Mouse (Mus musculus) hindbrain, embryonic 14.5 days (tissue): Measurements from ENCODE around the gene Dock2. TPM values are rescaled to one million over a fixed set of nuclear protein-coding genes. Genes with fewer than 3 reads are reported as not detected.

Experiments
- ATAC-seq: fragments of 200-750 bp; cut with Nextera tagmentation; 2 replicates; pipeline ENCODE4 v1.8.0; 2017; ENCODE audit warnings: moderate number of reproducible peaks, mild to moderate bottlenecking, moderate TSS enrichment, moderate library complexity; ENCODE audit not compliant: low FRiP score
- DNase-seq: peaks from one replicate; pipeline ENCODE4 v3.0.0-alpha.2; 2015; ENCODE audit warnings: low spot score
- H3K27ac ChIP-seq: fragments of 300-500 bp; sonication (generic); 2 replicates; pipeline ENCODE4 v1.5.1; 2014; ENCODE audit warnings: mild to moderate bottlenecking, moderate library complexity
- H3K27me3 ChIP-seq: fragments of 300-500 bp; sonication (generic); 2 replicates; pipeline ENCODE4 v1.6.1; 2014; ENCODE audit warnings: mild to moderate bottlenecking, low read length, mixed read lengths; ENCODE audit not compliant: control insufficient read depth, insufficient read depth
- H3K36me3 ChIP-seq: fragments of 300-500 bp; sonication (generic); replicated peaks from 2 replicates; pipeline ENCODE4 v1.6.1; 2014; ENCODE audit not compliant: control insufficient read depth, insufficient read depth
- H3K4me1 ChIP-seq: fragments of 300-500 bp; sonication (generic); replicated peaks from 2 replicates; pipeline ENCODE4 v1.6.1; 2014; ENCODE audit warnings: antibody characterized with exemption, low read length, mixed read lengths; ENCODE audit not compliant: control insufficient read depth, insufficient read depth
- H3K4me2 ChIP-seq: fragments of 300-500 bp; sonication (generic); replicated peaks from 2 replicates; pipeline ENCODE4 v1.6.1; 2014; ENCODE audit warnings: mild to moderate bottlenecking, moderate library complexity
- H3K4me3 ChIP-seq: fragments of 300-500 bp; sonication (generic); replicated peaks from 2 replicates; pipeline ENCODE4 v1.5.1; 2014; ENCODE audit warnings: mild to moderate bottlenecking, low read length
- H3K9ac ChIP-seq: fragments of 300-500 bp; sonication (generic); 2 replicates; pipeline ENCODE4 v1.6.1; 2014
- H3K9me3 ChIP-seq: fragments of 300-500 bp; sonication (generic); 2 replicates; pipeline ENCODE4 v1.6.1; 2016; ENCODE audit warnings: low read length; ENCODE audit not compliant: control insufficient read depth
- WGBS: fragments of 180-500 bp; shearing (Covaris S2); extraction: QIAGEN DNeasy Blood & Tissue Kit; methylation state at CpG from one replicate; pipeline ENCODE4 v1.1.7; 2014; 5-methylcytosine and 5-hydroxymethylcytosine counted together
- polyA plus RNA-seq: library from polyadenylated mRNA; unstranded; fragments of >200 nt; fragmentation: Nextera tagmentation; extraction: Ambion mirVana; gene quantifications from 2 replicates; pipeline ENCODE4 v1.2.1, GENCODE M21; 2014

The Dock2 gene
- polyA plus RNA-seq, 1 experiment from 2014 or later: 0.84 TPM

DNA sequence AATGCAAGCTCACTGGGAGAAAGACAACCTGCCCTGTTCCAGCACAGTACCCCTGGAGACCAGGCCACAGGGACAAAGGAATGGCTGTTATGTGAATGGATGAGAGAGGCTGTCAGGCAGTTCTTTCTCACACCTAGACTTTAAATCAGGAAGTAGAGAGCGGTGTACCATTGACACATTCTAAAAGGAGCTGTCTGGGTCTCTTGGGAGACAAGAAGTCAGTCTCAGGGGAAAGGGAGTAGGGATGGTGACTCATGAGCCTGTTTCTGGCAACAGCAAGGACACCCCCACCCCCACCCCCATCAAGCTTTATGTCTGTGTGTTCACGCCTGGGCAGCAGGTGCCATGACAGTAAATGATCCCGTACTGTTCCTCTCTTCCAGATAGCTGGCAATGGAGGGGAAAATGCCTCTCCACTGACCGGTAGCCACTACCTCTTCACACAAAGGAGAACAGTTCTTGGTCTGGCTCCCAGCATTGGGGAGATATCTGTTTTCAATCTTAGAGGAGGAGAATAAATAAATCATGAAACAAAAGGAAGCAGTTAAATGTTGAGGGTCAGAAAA is 439.9 kb downstream of the Dock2 start:
- WGBS: 46% methylated on average over 4 of the region's 4 CpGs

GRCm38 (mm10) chr11:34339693-34340092 is 444.0 kb downstream of the Dock2 start:
- no peak for ATAC-seq

More for the DNA sequence above, 439.9 kb downstream of the Dock2 start:
- Histone ChIP-seq H3K4me3 (no peak overlapping the region), H3K9me3 (no peaks in the 10 kb centered on the region), H3K9ac (no peak overlapping the region), H3K36me3 (no peaks in the 10 kb centered on the region), H3K4me1 (peaks cover 27% of the 10 kb centered on the region), H3K4me2 (no peak overlapping the region), H3K27ac (peak overlapping the region; percentile 68), H3K27me3 (no peaks in the 10 kb centered on the region)
- DNase-seq: no peak
- no peak for ATAC-seq

GRCm38 (mm10) chr11:34337907-34338306 is 445.8 kb downstream of the Dock2 start:
- Histone ChIP-seq H3K9me3 (no peaks in the 10 kb centered on the region), H3K27me3 (no peaks in the 10 kb centered on the region), H3K4me1 (peaks cover 6% of the 10 kb centered on the region; the same call in 1 of the 2 replicates), H3K9ac (no peak overlapping the region), H3K4me3 (no peak overlapping the region), H3K27ac (no peak overlapping the region), H3K36me3 (no peaks in the 10 kb centered on the region), H3K4me2 (no peak overlapping the region)
- WGBS: 71% methylated on average over 1 of the region's 1 CpGs
- DNase-seq (no peak), ATAC-seq (no peak)

More at GRCm38 (mm10) chr11:34339693-34340092, 444.0 kb downstream of the Dock2 start:
- no peak for DNase-seq
- H3K27me3 ChIP-seq: no peaks in the 10 kb centered on the region
- H3K9ac ChIP-seq: no peak overlapping the region
- no peak overlapping the region for H3K4me2 ChIP-seq
- no peaks in the 10 kb centered on the region for H3K9me3 ChIP-seq
- peaks cover 19% of the 10 kb centered on the region for H3K4me1 ChIP-seq
- WGBS: 82% methylated on average over 5 of the region's 5 CpGs
- no peak overlapping the region for H3K4me3 ChIP-seq
- H3K36me3 ChIP-seq: no peaks in the 10 kb centered on the region
- no peak overlapping the region for H3K27ac ChIP-seq

GRCm38 (mm10) chr11:34332344-34333031 is 451.2 kb downstream of the Dock2 start:
- Histone ChIP-seq H3K36me3 (no peaks in the 10 kb centered on the region), H3K27me3 (no peaks in the 10 kb centered on the region), H3K4me3 (no peak overlapping the region), H3K27ac (no peak overlapping the region), H3K9ac (no peak overlapping the region), H3K9me3 (no peaks in the 10 kb centered on the region), H3K4me1 (no peaks in the 10 kb centered on the region), H3K4me2 (no peak overlapping the region)
- 57% methylated on average over 7 of the region's 7 CpGs for WGBS
- DNase-seq (no peak), ATAC-seq (no peak)

- no peaks in the 10 kb centered on the region for H3K9me3 ChIP-seq
- H3K36me3 ChIP-seq: no peaks in the 10 kb centered on the region
Measured at GRCm38 (mm10) chr11:34323664-34324063, 460.0 kb downstream of the Dock2 start.

GRCm38 (mm10) chr11:34319282-34319681 is 464.4 kb downstream of the Dock2 start:
- Histone ChIP-seq H3K36me3 (no peaks in the 10 kb centered on the region), H3K9ac (no peak overlapping the region), H3K27ac (no peak overlapping the region), H3K4me3 (no peak overlapping the region), H3K4me2 (no peak overlapping the region), H3K4me1 (peaks cover 25% of the 10 kb centered on the region), H3K9me3 (no peaks in the 10 kb centered on the region), H3K27me3 (no peaks in the 10 kb centered on the region)
- DNase-seq (no peak), ATAC-seq (no peak)
- WGBS: 93% methylated on average over 1 of the region's 1 CpGs

More at GRCm38 (mm10) chr11:34323664-34324063, 460.0 kb downstream of the Dock2 start:
- DNase-seq: no peak
- Histone ChIP-seq H3K27me3 (no peaks in the 10 kb centered on the region), H3K4me3 (no peak overlapping the region), H3K9ac (no peak overlapping the region), H3K4me2 (no peak overlapping the region), H3K27ac (no peak overlapping the region), H3K4me1 (no peaks in the 10 kb centered on the region)
- no peak for ATAC-seq
- WGBS: 81% methylated on average over 8 of the region's 8 CpGs

GRCm38 (mm10) chr11:34317001-34317400 is 466.7 kb downstream of the Dock2 start:
- no peaks in the 10 kb centered on the region for H3K9me3 ChIP-seq
- no peaks in the 10 kb centered on the region for H3K36me3 ChIP-seq
- no peak for DNase-seq
- H3K27ac ChIP-seq: peak overlapping the region; percentile 16; the same call in 1 of the 2 replicates
- H3K4me2 ChIP-seq: peak overlapping the region; percentile 52
- 57% methylated on average over 8 of the region's 8 CpGs for WGBS
- peak overlapping the region; percentile 37 for H3K4me3 ChIP-seq
- H3K9ac ChIP-seq: peak overlapping the region; percentile 25; the same call in 1 of the 2 replicates
- peaks cover 25% of the 10 kb centered on the region for H3K4me1 ChIP-seq
- ATAC-seq: no peak
- no peaks in the 10 kb centered on the region for H3K27me3 ChIP-seq

DNA sequence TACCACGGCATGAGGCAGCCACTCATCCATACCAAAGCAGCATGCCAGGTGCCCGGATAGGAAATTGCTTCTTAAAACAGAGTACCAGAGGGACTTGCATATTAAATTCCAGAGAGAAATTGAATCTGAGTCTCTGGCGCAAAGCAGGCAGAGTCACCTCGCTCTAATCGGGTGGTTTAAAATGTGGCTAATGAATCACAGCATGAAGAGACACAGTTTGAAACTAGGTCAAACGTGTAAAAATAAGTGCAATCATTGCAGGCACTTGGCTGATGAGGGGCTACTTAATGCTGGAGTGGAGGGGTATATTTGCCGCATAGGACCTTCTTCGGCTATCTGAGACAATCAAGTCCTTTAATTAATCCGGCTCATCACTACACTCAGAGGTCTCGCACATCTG is 467.5 kb downstream of the Dock2 start:
- Histone ChIP-seq H3K9me3 (no peaks in the 10 kb centered on the region), H3K27ac (peak overlapping the region; percentile 16; the same call in 1 of the 2 replicates), H3K9ac (peak overlapping the region; percentile 64), H3K4me2 (peak overlapping the region; percentile 52), H3K27me3 (no peaks in the 10 kb centered on the region), H3K36me3 (no peaks in the 10 kb centered on the region), H3K4me1 (peaks cover 25% of the 10 kb centered on the region), H3K4me3 (peak overlapping the region; percentile 37)
- ATAC-seq (no peak), DNase-seq (no peak)
- WGBS: 34% methylated on average over 10 of the region's 10 CpGs

- H3K27ac ChIP-seq: peak overlapping the region; percentile 60; the same call in 1 of the 2 replicates
- peaks cover 25% of the 10 kb centered on the region for H3K4me1 ChIP-seq
- H3K9ac ChIP-seq: peak overlapping the region; percentile 64
- H3K36me3 ChIP-seq: no peaks in the 10 kb centered on the region
- WGBS: 4% methylated on average over 5 of the region's 5 CpGs
- DNase-seq (peak; percentile 57), ATAC-seq (no peak)
- no peaks in the 10 kb centered on the region for H3K27me3 ChIP-seq
- peak overlapping the region; percentile 37 for H3K4me3 ChIP-seq
- H3K9me3 ChIP-seq: no peaks in the 10 kb centered on the region
- peak overlapping the region; percentile 52 for H3K4me2 ChIP-seq
Measured at GRCm38 (mm10) chr11:34315383-34315782, 468.3 kb downstream of the Dock2 start.
